Mouse (Mus musculus): ENCODE data around the gene Phyh. TPM values are rescaled to one million over a fixed set of nuclear protein-coding genes. Genes with fewer than 3 reads are reported as not detected.

Phyh gene
- polyA plus RNA-seq, 1 experiment from 2014 or later: 159 TPM

DNA sequence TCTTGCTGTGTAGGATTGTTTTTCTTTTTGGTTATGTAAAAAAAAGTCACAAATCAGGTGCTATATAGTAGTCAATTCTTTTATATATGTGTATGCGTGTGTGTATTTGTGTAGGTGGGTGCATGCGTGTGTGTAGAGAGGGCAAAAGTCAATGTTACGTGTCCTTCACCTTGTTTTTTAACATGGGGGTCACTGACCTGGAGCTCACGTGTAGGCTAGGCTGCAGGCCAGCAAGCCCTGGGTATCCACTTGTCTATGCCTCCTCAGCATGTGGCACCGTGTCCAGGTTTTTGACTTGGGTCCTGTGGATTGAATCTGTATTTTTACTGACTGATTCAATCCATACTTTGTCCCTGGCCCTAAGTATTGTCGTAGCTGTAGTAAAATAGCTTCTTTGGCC lies 18.2 kb upstream of the Phyh start:
- Histone ChIP-seq H3K9ac (ENCODE audit: low read depth, low read length) (no peak overlapping the region), H3K27me3 (ENCODE audit: insufficient read depth, low read length) (no peaks in the 10 kb centered on the region), H3K4me3 (replicated peaks; ENCODE audit: low read depth, low read length) (no peak overlapping the region), H3K27ac (no peak overlapping the region), H3K4me2 (ENCODE audit: low read length) (no peak overlapping the region), H3K36me3 (ENCODE audit: insufficient read depth, low read length) (peaks cover 50% of the 10 kb centered on the region), H3K4me1 (replicated peaks; ENCODE audit: insufficient read depth, low read length) (no peaks in the 10 kb centered on the region), H3K9me3 (replicated peaks; ENCODE audit: low read length) (no peaks in the 10 kb centered on the region)
- TF ChIP-seq CTCF (IDR thresholded peaks at IDR 0.05; ENCODE audit: low read depth): no peak
- ATAC-seq (replicated peaks; ENCODE audit: low FRiP score, low read depth) (no peak), DNase-seq (ENCODE audit: low spot score) (no peak)
- WGBS: 88% methylated on average over 6 of the region's 6 CpGs

DNA sequence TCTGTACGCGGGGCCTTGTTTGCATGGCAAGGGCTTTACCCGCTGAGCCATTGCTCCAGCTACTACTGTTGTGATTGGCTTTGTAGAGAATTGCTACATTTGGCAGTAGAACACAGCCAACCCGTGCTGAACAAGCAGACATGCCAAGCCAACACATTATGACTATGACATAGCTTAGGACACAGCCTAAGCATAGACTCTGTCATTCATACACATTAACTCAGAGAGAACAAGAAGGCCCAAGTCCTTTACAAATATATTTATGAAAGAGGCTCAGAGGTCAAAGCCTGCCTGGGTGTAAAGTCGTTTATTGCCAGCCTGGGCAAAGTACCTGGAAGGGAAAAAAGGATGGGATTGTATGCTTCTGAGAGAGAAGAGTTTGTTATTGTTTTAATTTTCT lies 16.5 kb upstream of the Phyh start:
- WGBS: 88% methylated on average over 5 of the region's 5 CpGs
- DNase-seq (ENCODE audit: low spot score): no peak
- Histone ChIP-seq H3K4me2 (ENCODE audit: low read length) (no peak overlapping the region), H3K4me1 (replicated peaks; ENCODE audit: insufficient read depth, low read length) (no peaks in the 10 kb centered on the region), H3K4me3 (replicated peaks; ENCODE audit: low read depth, low read length) (no peak overlapping the region), H3K27ac (no peak overlapping the region), H3K9me3 (replicated peaks; ENCODE audit: low read length) (no peaks in the 10 kb centered on the region), H3K36me3 (ENCODE audit: insufficient read depth, low read length) (peaks cover 58% of the 10 kb centered on the region), H3K27me3 (ENCODE audit: insufficient read depth, low read length) (no peaks in the 10 kb centered on the region), H3K9ac (ENCODE audit: low read depth, low read length) (no peak overlapping the region)
- peak; percentile 82 for ATAC-seq (replicated peaks; ENCODE audit: low FRiP score, low read depth)
- TF ChIP-seq CTCF (IDR thresholded peaks at IDR 0.05; ENCODE audit: low read depth): no peak

DNA sequence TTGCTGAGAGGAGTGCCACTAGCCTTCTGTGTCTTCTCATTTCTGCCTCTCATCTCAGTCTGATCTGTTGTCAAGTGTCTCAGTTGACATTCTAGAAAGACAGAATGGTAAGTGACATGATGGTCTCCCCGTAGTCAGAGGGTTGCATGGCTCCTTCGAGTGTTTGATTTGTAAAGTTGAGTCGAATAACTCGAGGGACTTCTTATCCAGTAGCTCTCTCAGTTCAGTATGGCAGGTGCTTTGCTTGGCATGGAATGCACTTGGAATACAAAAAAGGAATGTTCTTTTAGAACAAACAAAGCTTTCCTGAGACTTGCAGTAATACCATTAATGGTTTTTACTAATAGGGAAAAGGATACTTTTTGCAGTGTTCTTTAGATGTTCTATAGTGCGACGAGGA lies 11.7 kb upstream of the Phyh start:
- Histone ChIP-seq H3K4me3 (replicated peaks; ENCODE audit: low read depth, low read length) (no peak overlapping the region), H3K4me1 (replicated peaks; ENCODE audit: insufficient read depth, low read length) (no peaks in the 10 kb centered on the region), H3K4me2 (ENCODE audit: low read length) (no peak overlapping the region), H3K9me3 (replicated peaks; ENCODE audit: low read length) (no peaks in the 10 kb centered on the region), H3K27me3 (ENCODE audit: insufficient read depth, low read length) (no peaks in the 10 kb centered on the region), H3K9ac (ENCODE audit: low read depth, low read length) (no peak overlapping the region), H3K36me3 (ENCODE audit: insufficient read depth, low read length) (peaks cover 31% of the 10 kb centered on the region), H3K27ac (no peak overlapping the region)
- TF ChIP-seq CTCF (IDR thresholded peaks at IDR 0.05; ENCODE audit: low read depth): no peak
- WGBS: 92% methylated on average over 6 of the region's 6 CpGs
- ATAC-seq (replicated peaks; ENCODE audit: low FRiP score, low read depth): no peak
- no peak for DNase-seq (ENCODE audit: low spot score)

DNA sequence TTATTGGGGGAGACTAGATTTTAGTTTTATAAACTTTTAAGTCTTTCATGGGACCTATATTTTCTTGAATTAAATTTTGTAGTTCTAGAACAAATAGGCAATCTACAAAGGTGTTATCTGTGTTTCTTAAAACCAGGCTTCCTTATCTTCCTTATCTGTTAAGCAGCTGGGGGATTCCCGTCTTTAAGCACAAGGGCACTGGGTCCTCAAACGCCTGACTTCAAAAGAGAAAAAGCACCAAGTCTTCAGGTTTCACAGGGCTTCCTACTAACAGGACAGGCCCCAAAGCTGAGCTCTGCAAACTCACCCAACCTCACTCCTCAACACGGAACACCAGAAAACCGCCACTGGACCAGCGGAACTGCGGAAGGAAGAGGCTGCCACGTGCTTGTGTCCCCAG lies 10.9 kb upstream of the Phyh start:
- H3K27me3 ChIP-seq (ENCODE audit: insufficient read depth, low read length): no peaks in the 10 kb centered on the region
- H3K4me3 ChIP-seq (replicated peaks; ENCODE audit: low read depth, low read length): no peak overlapping the region
- H3K9me3 ChIP-seq (replicated peaks; ENCODE audit: low read length): no peaks in the 10 kb centered on the region
- peaks cover 27% of the 10 kb centered on the region for H3K36me3 ChIP-seq (ENCODE audit: insufficient read depth, low read length)
- H3K4me1 ChIP-seq (replicated peaks; ENCODE audit: insufficient read depth, low read length): no peaks in the 10 kb centered on the region
- DNase-seq (ENCODE audit: low spot score) (no peak), ATAC-seq (replicated peaks; ENCODE audit: low FRiP score, low read depth) (no peak)
- H3K27ac ChIP-seq: no peak overlapping the region
- WGBS: 81% methylated on average over 7 of the region's 7 CpGs
- no peak overlapping the region for H3K9ac ChIP-seq (ENCODE audit: low read depth, low read length)
- no peak overlapping the region for H3K4me2 ChIP-seq (ENCODE audit: low read length)
- no peak for TF ChIP-seq CTCF (IDR thresholded peaks at IDR 0.05; ENCODE audit: low read depth)

GRCm38 (mm10) chr2:4908771-4909315 lies 10.0 kb upstream of the Phyh start:
- H3K4me3 ChIP-seq (replicated peaks; ENCODE audit: low read depth, low read length): no peak overlapping the region
- no peak overlapping the region for H3K9ac ChIP-seq (ENCODE audit: low read depth, low read length)
- H3K4me1 ChIP-seq (replicated peaks; ENCODE audit: insufficient read depth, low read length): no peaks in the 10 kb centered on the region
- H3K27me3 ChIP-seq (ENCODE audit: insufficient read depth, low read length): no peaks in the 10 kb centered on the region
- peak; percentile 13; the same call in 1 of the 2 replicates for ATAC-seq (replicated peaks; ENCODE audit: low FRiP score, low read depth)
- no peak overlapping the region for H3K4me2 ChIP-seq (ENCODE audit: low read length)
- H3K36me3 ChIP-seq (ENCODE audit: insufficient read depth, low read length): peaks cover 27% of the 10 kb centered on the region
- DNase-seq (ENCODE audit: low spot score): no peak
- no peaks in the 10 kb centered on the region for H3K9me3 ChIP-seq (replicated peaks; ENCODE audit: low read length)
- 87% methylated on average over 3 of the region's 3 CpGs for WGBS
- TF ChIP-seq CTCF (IDR thresholded peaks at IDR 0.05; ENCODE audit: low read depth): no peak
- H3K27ac ChIP-seq: no peak overlapping the region

- TF ChIP-seq CTCF (IDR thresholded peaks at IDR 0.05; ENCODE audit: low read depth): no peak
- no peak overlapping the region for H3K4me3 ChIP-seq (replicated peaks; ENCODE audit: low read depth, low read length)
- peaks cover 27% of the 10 kb centered on the region for H3K36me3 ChIP-seq (ENCODE audit: insufficient read depth, low read length)
- ATAC-seq (replicated peaks; ENCODE audit: low FRiP score, low read depth) (no peak), DNase-seq (ENCODE audit: low spot score) (no peak)
- H3K9me3 ChIP-seq (replicated peaks; ENCODE audit: low read length): no peaks in the 10 kb centered on the region
- H3K4me1 ChIP-seq (replicated peaks; ENCODE audit: insufficient read depth, low read length): no peaks in the 10 kb centered on the region
- no peaks in the 10 kb centered on the region for H3K27me3 ChIP-seq (ENCODE audit: insufficient read depth, low read length)
- H3K4me2 ChIP-seq (ENCODE audit: low read length): no peak overlapping the region
- WGBS: 67% methylated on average over 6 of the region's 6 CpGs
- H3K9ac ChIP-seq (ENCODE audit: low read depth, low read length): no peak overlapping the region
- H3K27ac ChIP-seq: no peak overlapping the region
These were observed 8.9 kb upstream of the Phyh start for GRCm38 (mm10) chr2:4909909-4910308.

- DNase-seq (ENCODE audit: low spot score) (peak; percentile 61), ATAC-seq (replicated peaks; ENCODE audit: low FRiP score, low read depth) (no peak)
- TF ChIP-seq CTCF (IDR thresholded peaks at IDR 0.05; ENCODE audit: low read depth): no peak
- Histone ChIP-seq H3K27ac (no peak overlapping the region), H3K9me3 (replicated peaks; ENCODE audit: low read length) (no peaks in the 10 kb centered on the region), H3K4me1 (replicated peaks; ENCODE audit: insufficient read depth, low read length) (no peaks in the 10 kb centered on the region), H3K4me2 (ENCODE audit: low read length) (no peak overlapping the region), H3K9ac (ENCODE audit: low read depth, low read length) (no peak overlapping the region), H3K36me3 (ENCODE audit: insufficient read depth, low read length) (peaks cover 22% of the 10 kb centered on the region), H3K4me3 (replicated peaks; ENCODE audit: low read depth, low read length) (no peak overlapping the region), H3K27me3 (ENCODE audit: insufficient read depth, low read length) (no peaks in the 10 kb centered on the region)
- 30% methylated on average over 4 of the region's 4 CpGs for WGBS
These were observed 8.3 kb upstream of the Phyh start for GRCm38 (mm10) chr2:4910521-4910920.

Measured in kidney, postnatal 0 days (tissue).